Mouse (Mus musculus): ENCODE measurements around the gene Kpnb1.

The Kpnb1 gene

DNA sequence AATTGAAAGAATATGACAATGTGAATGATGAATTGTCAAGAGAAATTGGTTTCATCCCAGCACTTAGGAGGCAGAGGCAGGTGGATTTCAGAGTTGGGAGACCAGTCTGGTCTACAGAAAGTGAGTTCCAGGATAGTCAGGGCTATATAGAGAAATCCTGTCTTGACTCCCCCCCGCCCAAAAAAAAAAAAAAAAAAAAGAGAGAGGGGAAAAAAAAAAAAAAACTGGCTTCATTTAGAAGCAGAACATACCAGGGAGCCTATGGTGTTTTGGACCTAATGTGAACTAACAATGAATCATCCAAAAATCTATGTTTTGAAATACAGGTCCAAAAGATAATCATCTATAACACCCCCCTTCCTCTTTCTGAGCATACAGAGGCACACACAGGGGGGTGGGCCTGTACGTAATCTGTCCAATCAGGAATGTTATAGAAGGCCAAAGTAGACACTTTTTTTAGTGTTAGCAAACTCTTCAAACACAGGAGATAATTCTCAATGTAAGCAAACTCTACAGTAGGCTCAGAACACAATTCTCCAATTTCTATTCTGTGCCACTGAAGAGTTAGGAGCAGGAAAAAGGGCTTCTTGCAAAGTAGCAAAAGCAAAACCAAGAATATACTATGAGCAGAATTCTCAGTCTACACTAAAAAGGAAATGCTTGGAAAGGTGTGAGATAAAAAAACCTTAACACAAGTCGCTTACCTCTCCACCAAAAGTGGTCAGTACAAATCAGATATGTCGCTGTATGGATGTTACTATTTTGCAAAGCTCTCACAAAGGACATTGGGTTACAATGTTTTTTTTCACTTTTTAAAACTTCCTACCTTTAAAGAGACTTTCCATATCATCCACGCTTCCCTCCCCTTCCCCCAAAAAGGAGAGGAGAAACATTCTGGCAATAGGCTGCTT, 1.7 kb downstream of the Kpnb1 start:
- DNase-seq (ENCODE audit: low spot score in 2 of 2) = no peak

DNA sequence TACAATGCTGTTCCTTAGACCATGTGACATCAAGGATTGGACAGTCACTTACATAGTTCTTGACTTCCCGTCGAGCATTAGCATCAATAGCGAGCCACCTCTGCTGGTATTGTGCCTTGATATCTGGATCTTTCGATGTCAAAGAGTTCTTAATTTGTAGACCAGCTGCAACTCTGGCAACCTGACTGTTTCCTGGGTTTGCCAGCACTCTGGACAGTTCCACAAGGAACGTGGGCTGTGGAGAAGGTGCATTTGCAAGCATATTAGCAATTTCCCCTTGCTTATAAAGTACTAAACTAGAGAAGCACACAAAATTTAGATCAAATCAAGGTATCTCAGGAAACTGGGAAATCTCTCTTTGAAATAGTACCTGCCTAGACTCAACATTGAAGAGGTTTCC, 2.8 kb downstream of the Kpnb1 start:
- DNase-seq (ENCODE audit: low spot score in 2 of 2) = no peak

DNA sequence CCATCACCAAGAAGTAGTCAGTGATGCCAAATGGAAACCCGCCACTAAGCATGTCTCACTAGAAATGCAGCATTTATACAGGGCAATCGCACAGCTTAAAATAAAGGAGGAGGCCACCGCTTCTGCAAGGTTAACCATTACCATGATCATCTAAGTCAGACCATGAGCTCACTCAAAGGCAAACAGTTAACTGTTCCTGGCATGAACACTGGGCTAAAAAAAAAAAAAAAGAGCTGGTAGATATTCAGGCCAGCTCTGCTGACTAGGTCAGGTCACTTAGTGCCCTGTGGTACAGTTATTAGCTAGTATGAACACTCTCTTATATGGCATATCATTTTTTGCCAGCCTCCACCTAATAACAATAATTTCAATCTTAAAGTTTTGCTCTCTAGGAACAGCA, 5.2 kb downstream of the Kpnb1 start:
- DNase-seq (ENCODE audit: low spot score in 2 of 2) = no peak

DNA sequence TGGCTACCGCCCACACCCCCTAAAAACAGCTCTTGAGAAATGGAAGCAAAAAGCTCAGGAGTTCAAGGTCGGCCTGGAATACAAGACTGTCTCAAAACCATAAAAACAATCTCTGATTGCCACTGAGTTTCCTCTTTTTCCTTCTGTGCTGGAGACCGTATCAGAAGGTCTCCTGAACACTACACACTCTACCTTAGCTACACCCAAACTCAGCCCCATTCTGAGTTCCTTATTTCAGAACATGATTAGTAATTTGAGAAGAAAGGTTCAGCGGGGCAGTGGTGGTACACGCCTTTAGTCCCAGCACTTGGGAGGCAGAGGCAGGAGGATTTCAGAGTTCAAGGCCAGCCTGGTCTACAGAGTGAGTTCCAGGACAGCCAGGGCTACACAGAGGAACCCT, 6.6 kb downstream of the Kpnb1 start:
- DNase-seq (ENCODE audit: low spot score in 2 of 2) = no peak

DNA sequence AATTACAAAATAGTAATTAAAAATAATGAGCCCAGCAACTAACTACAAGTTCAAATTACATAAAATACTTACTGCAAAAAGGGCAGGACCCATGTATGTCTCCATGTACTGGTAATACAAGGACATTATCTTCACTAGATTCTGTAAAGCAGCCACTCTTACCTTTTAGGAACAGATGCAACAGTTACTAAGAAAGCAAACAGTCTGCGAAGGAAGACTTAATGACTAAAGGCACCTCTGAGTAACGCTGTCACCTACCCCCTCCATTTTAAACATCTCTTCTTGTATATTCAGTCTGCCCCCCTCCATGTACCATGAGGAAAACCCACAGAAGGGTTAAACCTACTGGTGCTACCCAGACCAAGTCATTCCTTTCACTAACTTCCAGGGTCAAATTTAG, 9.5 kb downstream of the Kpnb1 start:
- DNase-seq (ENCODE audit: low spot score in 2 of 2) = no peak

DNA sequence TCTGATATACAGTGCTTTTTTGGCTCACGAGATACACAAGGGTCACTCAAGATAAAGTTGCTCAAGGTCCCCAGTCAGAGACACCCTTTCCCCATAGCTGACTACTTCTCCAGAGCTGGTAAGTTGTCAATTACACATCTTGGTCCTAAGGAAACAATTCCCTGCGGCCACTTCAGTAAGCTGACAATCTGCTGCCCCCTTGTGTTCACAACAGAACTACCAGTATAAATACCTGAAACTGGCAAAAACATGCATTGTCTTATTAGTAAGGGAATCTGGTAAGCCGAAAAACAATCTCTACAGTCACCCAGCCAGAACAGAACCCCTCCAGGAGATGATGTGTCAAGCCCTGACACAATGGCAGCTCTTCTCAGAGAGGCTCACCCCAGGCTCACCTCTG, 10.8 kb downstream of the Kpnb1 start:
- peak in 1 of 2 experiments; percentile 33 for DNase-seq (ENCODE audit: low spot score in 2 of 2)

DNA sequence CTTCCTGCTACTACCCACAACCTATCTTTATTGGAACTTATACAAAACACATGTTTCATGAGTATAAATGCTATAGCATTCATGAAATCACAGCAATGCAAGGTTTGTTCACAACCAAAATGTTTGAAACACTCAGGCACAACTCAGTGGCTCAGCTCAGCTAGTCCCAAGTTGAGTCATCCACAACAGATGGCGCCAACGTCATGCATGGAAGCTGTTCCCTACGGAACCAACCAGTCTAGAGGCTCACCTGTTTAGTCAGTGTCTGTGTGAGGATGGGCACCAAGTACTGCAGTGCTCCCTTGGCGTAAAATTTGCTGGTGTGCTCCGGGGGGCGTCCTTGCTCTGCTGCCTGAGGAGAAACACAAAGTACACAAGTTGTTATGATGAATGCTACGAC, 12.2 kb downstream of the Kpnb1 start:
- no peak for DNase-seq (ENCODE audit: low spot score in 2 of 2)

DNA sequence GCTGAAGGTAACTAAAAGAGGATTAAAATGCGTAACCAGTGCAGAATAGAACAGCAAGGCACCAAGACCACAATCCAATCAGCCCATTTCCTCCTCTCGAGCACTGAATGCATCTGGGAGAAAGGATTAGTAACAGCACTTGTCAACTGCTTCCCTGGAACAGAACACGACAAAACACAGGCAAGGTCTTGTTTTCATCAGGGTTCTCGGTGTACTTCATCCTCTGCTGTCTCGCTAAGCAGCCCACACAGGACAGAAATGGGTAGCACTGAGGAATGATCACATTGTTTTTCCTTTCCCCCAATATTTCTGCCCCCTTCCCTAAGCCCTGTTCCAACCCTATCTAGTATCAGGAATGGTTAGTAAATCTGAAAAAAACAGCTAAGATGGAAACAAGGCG, 27.3 kb downstream of the Kpnb1 start:
- DNase-seq (ENCODE audit: low spot score in 2 of 2) = no peak

DNA sequence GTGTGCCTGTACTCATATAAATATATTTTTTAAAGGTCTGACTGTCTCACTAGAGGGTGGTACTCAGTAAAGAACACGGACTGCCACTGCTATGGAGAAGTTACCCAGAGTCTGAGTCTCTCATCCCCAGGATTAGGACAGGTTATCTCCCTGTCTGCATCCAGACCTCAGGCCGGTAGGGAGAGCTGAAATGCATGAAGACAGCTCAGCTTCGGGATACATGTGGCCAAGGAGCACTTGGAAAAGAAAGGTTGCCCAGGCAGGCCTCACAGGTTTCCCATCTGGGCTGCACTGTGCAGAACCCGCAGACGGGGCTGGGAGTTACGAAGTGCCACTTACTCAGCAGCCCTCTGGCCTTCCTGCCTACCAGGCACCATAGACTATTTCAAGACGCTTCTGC, 30.7 kb downstream of the Kpnb1 start:
- no peak for DNase-seq (ENCODE audit: low spot score in 2 of 2)

DNA sequence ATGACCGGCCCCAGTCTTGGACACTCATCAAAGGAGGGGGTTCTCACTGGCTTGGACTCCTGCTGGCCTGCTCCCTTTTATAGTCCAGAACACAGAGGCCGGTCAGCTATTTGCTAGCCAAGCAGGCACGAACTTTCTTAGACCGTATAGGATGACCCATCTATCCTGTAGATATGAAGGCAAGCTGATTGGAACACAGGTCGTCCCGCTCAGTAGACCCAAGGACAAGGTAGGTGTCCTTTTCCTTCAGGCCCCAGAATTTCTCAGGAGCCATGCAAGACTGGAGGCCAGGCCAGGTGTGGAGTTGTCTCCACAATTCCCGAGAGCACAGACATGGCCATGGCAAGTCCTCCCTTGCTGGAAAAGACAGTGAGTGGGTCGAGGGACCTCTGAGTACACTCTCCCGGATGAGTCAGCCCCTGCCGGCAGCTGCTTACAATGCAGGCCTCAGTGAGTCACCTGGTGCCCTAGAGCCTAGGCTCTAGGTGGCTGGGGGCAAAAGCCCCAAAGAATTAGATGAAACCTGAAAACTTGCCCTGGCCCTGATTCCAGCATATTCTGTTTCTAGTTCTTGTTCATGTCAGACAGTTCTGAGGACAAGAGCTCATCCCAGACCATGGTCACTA, 34.9 kb downstream of the Kpnb1 start:
- no peak for DNase-seq (ENCODE audit: low spot score in 2 of 2)

DNA sequence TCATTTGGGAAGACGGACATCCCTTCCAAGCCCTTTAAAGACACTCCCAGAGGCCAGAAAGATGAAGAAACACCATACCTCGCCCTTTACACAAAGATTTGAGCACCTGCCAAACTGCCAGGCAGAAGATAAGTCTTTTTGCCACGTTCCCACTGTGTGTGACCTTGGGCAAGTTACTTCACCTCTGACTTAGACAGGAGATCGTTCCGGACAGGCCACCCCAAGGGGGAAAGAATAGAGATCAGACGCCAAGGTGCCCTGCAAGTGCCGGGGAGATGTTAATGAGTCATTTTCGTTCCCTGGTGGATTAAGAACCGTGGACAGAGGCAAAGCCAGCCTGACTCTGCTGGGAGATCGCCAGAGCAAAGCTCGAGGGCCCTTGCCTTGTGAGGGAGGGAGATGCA, 35.7 kb downstream of the Kpnb1 start:
- DNase-seq (ENCODE audit: low spot score in 2 of 2) = peak; percentile 34 to 51

DNA sequence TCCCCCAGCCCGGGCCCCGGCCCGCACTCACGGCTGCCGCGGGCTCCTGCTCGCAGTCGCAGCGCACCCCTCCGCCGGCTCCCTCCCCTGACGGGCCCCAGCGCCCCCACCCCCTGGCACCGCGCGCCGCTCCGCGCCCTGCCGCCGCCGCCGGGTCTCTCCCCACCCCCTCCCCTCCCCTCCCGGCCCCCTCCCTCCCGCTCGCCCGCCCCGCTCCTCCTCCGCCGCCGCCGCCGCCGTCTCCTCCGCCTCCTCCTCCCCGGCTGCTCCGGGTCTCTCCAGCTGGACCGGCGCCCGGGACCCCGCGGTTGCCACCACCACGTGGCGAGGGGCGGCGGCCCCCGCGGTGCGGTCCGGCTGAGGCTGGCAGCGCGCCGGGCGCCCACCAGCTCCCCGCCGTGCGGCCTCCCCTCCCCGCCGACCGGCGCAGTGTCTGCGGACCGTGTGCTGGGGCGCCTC, 36.3 kb downstream of the Kpnb1 start, which contains the start of gene Tbkbp1:
Tbkbp1 (minus strand) TSS at position 153 of the 459 bp plus-strand sequence.
- DNase-seq (ENCODE audit: low spot score in 2 of 2) = peak in 1 of 2 experiments; percentile 40

DNA sequence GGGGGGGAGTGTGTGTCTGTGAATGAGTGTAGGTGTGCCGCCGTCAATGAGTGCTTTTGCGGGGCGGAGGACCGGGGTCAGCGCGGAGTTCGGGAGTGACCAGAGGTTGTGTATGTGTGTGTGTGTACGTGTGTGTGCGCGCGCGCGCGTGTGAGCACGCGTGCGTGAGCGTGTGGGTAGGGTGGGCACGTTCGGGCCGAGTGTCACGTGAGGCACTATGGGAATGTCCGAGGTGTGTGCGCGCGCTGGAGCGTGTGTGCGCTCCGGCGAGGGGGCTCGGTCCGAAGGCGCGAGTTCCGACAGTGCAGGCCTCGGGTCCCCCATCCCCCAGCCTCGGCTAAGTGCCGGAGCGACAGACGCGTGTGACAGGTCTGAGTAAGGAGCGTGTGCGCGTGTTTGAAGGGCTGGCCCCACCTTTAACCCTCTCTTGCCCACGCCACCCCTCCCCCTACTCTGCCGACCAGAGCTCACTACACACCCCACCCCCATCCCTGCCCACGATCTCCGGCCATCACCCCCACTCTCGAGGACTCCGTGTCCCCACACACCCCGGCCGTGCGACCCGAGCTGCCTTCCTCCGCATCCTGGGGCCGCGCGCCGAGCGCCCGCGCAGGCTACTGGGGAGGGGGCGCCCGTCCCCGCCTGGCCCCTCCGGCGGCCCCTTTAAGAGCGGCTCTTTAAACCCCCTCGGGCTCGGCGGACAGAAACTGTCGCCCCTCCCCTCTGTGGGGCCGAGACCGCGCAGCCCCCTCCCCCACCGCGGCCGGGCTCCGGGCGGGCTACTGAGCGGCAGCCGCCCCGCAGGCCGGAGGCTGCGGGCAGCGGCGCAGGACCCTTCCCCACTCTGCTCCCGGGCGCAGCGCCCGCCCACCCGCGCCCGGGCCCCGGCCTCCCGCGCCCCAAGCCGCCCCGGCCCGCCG, 37.0 kb downstream of the Kpnb1 start:
- peak; percentile 62 to 65 for DNase-seq (ENCODE audit: low spot score in 2 of 2)

DNA sequence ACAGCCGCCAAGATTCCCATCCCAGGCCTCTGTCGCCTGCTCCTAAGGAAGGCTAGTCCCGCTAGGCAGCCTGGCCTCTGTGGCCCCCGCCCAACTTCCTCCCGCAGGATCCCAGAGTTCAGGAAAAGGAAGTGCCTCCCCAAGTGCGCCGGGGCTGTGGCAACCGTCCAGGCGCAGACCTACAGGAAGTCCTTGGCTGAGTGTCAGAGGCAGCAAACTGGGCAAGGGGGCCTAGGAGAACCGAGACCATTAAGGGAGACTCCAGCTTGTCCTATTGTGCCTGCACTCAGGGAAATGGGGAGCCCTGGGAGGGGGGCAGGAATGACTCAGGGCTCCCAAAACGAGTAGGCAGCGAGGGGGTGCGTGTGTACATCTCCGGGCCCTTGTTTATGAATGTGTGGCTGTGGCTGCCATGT, 37.7 kb downstream of the Kpnb1 start:
- DNase-seq (ENCODE audit: low spot score in 2 of 2) = peak; percentile 90 to 91

DNA sequence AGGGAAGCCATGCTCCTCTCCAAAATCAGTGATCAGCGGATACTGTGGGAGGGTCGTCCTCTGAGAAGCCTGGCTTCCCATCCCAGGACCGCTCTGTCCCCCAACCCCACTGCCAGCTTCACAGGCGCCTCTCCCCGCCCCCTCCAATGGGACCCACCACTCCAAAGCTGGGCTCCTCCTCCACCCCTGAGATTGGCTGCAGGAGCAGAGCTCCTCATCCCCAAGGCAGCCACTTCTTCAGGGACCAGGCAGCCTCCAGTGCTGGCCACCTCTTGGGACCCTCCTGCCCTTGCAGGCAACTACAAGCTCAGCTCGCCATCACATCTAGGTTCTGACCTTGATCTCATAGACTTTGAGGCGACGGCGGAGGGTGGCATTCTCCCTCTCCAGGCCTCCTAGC, 38.7 kb downstream of the Kpnb1 start:
- no peak for DNase-seq (ENCODE audit: low spot score in 2 of 2)

DNA sequence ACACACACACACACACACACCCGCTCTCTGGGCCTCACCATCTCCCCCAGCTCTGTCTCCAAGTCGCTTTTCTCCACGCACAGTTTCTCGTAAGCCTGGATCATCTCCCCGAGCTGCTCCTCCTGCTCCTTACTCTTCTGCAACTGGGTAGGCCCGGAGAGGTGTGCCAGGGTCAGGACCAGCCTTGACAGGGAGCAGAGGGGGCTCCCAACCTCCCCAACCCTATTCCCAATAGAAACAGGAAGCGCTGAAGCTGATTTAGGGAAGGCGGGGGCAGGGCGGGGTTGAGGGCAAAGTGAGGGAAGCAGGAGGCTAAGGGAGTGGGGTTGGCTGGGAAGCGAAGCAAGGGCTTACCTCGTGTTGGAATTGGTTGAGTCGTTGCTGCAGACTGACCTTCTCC, 39.1 kb downstream of the Kpnb1 start:
- no peak for DNase-seq (ENCODE audit: low spot score in 2 of 2)

DNA sequence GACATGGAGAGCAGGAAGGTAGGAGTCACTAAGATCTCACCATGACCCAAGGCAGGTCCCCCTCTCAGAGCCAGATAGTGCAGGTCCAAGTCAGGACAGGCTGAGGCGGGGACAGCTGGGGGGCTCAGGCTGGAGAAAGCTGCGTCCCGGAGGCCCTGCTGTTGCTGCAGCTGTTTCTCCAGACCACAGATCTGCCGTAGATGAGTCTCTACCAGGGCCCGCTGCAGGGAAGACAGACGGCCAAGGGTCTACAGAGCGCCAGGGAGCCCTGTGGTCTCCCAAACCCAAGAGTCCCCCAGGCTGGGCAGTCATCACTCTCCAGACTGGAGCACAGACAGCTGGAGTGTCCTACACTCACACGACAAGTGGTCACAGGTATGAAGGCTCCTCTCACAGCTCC, 40.3 kb downstream of the Kpnb1 start:
- no peak for DNase-seq (ENCODE audit: low spot score in 2 of 2)

DNA sequence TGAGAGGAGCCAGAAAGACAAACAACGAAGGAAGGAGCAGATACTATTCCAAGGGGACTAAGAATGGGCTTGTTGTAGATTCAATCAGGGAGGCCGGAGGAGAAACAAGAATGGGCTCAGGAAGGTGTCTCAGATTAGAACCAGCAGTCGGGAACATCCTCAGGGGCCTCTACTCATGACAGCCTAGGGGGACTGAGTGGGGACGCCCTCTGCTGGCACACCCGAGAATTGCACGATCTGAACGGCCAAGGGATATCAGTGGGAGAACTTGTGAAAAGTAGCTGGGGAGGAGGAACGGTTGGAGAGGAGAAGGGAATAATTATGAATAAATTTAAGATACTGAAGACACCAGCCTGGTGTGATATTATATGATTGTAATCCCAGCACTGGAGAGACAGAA, 41.0 kb downstream of the Kpnb1 start:
- peak; percentile 46 to 71 for DNase-seq (ENCODE audit: low spot score in 2 of 2)

DNA sequence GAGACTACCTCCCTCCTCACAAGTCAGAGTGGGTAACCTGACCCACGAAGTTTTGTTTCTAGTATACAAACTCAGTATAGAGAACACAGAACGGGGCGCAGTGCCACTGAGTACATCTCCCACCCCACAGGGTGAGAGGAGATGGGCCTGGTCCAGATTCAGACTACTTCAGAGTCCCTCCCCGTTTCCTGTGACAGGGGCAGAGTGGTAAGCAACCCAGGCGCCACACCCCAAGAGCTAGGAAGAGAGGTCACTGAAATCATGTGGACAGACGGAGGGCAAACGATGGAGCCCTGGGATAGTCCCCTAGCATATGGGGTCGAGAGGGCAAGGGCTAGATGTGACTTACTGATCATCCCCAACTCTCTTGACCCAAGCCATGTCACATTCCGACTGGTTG, 41.7 kb downstream of the Kpnb1 start:
- no peak for DNase-seq (ENCODE audit: low spot score in 2 of 2)

DNA sequence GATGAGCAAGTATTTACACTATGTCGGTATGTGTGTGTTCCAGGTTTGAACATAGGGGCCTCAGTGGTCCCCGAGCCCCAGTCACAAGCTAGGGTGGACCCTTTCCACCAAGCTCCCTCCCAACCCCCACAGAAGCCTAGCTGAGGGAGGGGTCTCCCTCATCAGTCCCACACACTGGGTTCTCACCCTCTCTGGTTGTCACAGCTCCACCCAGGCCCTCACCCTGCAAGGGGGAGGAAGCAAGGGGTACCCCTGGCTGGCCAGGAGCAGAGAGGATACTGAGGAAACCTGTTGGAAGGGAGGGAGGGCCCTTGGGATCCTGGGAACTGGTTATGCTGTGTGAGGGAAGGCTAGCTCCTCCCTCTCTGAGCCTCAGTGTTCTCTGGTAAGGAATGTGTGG, 42.4 kb downstream of the Kpnb1 start:
- no peak for DNase-seq (ENCODE audit: low spot score in 2 of 2)

DNA sequence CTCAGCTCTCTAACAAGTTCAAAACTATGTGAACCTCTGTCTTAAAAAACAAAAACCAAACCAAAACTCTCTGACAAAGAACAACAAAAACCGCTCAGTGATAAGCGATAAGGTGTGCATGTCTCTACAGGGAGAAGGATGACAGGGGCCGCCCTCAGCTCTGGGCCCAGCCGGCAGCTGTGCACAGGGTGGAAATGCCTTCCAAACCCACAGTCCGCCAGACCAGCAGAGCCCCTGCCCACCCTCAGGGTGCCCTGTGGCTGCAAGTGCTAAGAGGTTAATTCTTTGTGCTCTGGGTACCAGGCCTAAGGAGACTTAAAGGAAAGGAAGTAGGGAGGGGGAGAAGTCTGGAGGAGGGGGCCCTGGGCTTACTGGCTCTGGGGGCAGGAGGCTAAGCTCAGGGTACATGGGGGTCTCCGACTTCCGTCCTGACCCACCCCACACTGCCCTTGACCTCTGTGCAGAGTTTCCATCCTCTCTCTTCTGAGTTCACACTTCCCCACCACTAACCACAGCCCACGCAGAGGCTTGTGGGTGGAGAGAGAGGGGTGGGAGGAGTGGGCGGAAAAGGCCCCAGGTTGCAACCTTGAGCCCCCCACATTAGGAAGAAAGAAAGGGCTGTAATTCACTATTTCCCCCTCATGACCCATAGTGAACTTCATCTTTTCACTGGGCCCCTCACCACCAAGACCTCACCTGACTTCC, 44.3 kb downstream of the Kpnb1 start:
- no peak for DNase-seq (ENCODE audit: low spot score in 2 of 2)

Measured in heart, adult 9 months (tissue).